Mouse (Mus musculus) c-Kit-positive CD71-positive TER-119-positive erythroid progenitor cells, embryonic 14.5 days (primary cell): ENCODE results near the gene Chd6.

Experiments used
- DNase-seq: peaks from one replicate; pipeline ENCODE4 v3.0.0-alpha.2; 2013; ENCODE audit warnings: low spot score

The Chd6 gene

DNA sequence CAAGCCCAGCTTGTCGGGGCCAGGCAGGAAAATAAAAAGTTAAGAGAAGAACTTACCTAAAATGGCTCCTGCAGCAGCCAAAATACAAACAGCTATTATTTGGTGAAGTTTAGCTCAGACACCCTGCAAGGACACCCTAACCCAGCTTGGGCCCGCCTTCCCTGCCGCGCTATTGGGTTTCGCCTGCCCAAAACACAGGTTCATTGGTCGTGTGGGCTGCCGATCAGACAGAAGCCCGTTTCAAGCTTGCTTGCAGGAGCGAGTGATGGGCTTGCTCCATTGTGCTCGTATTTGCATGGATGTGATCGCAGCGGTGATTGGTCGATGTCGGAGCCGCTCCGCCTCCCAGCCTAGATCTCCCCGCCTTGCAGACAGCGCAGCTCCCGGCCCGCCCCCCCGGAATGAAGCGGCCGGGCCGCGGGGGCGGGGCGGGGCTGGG lies at the start of gene Chd6:
Gene Chd6 (minus strand): TSS at position 143 of the 439 bp plus-strand sequence.
- DNase-seq: peak; percentile 97

DNA sequence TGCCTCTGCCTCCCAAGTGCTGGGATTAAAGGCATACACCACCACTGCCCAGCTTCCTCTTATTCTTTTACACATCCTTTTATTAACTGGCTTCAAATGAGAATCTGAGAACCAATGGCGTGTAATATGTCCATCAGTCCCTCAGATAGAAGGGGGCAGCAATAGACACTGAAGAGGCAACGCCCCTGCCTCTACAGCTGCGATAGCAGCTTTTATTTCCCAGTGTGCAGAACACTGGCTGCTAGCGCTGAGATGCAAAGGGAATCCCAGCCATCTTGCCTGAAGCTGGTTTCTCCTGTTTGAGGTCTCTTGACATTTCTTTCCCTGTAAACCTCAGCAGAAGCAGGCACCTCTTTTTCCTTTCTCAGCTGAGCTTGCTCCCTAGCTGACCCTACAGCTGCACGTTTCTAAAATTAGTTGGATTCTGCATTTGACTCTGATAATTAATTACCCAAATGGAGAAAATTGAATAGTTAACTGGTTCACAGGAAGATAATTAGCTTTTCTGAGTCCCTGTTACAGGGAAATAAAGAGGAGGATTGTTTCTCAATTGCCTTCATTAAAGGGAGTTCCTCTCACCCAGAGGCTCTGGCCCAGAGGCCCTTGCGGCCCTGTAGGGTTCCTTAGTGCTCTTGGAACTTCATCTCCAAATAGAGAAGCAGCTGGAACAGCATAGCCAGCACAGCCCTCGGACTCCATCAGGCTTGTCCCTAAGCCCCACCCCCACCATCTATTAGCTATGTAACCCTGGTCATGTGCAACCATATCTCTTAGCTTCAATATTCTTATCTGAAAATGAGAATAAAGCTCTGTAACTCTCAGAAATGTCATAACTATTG lies 41.3 kb upstream of the Chd6 start:
- no peak for DNase-seq

DNA sequence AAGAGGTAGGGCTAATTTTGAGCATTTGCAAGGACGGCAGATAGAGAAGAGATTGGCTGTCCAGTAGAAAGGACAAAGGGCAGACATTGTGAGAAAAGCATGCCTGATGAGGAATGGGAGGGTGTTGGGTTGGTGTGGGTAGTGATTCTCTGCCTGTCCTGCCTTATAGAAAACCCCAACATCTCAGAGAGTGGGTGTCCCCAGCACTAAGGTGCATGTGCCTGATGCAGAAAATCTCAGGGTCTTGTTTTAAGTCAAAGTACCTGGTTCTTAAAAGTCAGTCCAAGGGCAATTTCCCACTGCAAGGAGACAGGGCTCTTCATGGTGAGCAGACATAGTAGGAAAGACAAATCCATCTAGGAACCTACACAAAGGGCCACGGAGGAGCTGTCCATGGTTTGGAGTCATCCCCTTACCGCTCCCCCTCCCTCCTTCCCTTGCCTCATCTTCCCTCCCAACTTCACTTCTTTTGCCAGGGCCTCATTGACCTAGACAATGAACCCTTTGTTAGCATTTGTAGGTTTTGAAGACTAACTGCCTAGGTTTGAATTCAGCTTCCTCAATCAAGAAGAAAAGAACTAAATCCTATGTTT lies 39.6 kb upstream of the Chd6 start:
- no peak for DNase-seq

DNA sequence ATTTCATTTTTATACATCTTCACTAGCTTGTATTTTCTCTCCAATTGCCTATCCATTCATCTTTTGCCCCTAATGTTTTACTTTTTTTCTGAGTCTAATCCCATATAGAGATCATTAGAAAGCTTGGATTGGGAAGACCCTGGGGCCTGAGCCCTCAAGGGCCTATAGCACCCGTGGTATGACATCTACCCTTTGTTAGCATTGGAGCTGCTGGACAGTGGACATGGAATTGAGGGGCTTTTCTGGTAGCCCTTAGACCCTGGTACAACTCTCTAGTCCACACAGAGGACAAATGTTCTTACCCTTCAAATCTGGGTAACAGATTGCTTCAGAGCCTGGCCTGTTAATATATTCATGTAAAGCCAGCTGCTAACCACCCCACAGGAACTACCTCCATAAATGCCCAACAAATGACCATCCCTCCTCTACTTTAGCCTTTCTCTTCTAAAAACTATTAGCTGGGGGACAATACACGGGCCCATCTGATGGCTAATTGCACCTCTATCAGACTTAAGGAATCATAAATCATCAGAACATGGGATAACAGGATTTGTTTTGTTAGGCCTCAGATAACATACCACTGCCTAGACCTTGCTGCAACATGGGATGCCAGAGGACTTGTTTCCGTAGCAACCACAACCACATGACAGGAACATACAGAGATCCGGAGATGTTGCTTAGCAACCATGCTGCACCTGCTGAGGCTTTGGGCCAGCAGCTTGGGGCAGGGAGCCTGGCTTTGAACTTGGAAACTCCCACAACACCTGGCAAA lies 39.0 kb upstream of the Chd6 start:
- DNase-seq: no peak

DNA sequence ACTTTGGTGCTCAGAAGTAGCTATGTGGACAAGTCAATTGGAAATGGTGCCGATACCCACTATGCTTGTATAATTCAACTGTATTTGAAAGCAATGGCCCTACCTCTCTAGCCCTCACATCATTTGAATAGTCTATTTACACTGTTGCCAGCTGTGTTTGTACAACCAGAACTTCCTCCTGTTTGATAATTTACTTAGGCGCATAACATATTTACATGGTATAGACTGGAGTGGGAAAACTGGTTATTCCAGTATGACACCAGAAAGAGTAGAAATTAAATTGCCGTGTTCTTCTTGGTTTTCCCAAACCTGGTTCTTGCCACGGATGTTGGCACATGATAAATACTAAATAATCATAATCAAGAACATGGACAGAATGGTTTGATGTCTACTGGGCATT lies 35.9 kb upstream of the Chd6 start:
- DNase-seq: no peak

DNA sequence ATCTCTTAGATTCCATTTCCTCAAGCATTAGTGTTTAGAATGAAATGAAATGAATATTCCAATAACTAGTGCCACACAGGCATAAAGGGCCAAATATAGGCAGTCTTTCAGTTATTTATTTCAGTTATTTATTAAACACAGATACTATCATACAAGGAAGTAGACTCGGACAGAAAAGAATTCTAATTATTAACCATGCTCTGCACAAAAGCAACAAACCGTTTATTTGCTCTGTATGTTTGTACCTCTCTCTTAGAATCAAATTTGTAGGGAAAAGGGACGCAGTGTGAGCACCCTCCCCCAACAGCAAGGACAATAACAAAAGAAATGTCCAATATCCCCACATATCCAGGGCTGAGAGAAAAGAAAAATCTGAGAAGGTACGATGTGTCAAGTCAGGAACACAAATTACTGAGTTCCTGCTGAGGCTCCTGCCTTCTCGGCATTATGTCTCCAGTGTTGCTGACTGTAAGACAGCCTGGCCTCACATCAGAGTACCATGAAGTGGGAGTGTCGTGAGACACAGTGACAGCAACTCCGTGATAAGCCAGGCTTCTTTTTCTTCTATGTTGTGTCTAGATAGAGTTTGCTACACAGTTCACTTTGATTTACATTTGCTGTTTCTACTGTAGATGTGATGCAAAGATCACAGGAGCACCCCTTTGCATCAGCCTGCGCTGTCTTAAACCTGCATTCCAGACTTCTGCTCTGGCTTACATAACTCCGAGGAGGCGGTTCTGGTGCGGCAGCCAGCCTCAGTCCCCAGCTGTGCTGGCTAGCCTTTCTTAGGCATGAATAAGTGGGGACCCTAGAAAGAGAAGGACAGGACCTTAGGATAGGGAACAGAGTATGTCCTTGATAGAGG lies 30.0 kb upstream of the Chd6 start:
- no peak for DNase-seq

DNA sequence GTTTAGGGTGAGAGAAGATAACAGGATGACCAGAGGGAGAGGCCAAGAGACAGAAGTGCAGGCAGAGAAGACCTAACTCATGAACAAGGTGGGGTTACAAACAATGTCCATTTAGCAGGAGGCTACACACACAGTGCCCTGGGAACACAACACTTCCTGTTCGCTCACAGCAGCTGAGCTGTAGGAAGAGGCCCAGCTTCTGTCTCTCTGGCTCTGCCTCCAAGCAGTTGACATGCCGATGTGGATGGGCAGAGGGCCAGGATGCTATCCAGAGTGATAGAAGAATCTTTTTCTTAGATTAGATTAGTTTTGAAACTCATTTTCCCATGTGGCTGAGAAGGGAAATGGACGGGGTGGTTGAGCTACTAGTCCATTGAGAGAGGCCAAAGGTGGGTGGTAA lies 28.1 kb upstream of the Chd6 start:
- no peak for DNase-seq

DNA sequence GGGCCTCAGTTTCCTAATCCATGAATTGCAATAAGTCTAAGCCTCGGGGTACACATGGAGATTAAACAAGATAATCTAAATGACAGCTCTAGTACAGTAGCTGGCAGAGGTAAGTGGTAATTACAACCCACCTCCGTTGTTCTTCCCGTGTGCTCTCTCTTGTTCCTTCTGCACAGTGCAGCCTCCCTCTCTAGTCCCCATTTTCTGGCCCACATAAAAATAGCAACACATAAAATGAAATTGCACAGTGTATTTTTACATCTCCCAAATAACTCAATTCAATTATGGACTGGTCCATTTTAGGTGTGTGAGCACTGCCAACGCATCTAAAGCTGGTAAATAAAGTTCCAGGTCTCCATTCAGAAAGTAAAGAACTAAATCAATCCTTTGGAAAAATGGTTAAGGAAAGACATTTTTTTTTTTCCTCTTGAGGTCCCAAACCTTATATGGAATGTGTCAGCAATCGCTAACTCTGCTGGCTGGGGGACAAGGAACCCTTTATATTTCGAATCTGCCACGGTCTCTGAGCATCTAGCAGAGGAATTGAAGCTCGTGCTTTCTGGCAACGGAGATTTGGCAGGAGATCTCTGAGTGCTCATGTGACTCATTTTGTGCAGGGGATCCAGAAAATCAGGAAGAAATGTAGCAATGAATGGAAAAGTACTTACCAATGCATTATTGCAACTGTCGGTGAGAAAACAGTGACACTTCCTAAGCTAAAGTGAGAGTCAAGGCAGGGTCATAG lies 19.7 kb upstream of the Chd6 start:
- no peak for DNase-seq

DNA sequence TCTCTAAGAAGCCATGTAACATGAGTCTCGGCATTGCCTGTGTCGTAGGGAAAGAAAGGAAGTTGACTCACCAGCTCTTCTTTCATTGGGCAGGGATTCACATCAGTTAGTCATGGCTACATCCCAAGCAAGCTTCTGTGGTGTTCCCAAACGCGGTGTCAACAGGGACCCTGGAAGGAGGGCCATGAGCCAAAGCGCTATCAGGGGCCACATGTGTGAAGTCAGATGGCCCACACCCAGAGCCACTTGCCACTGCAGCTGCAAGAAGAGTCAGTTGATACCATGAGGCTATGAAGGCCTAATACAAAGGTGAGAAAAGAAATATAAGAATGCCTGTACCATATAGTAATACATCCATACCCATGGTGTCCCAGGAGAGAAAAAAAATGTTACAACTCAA lies 3.1 kb upstream of the Chd6 start:
- no peak for DNase-seq

DNA sequence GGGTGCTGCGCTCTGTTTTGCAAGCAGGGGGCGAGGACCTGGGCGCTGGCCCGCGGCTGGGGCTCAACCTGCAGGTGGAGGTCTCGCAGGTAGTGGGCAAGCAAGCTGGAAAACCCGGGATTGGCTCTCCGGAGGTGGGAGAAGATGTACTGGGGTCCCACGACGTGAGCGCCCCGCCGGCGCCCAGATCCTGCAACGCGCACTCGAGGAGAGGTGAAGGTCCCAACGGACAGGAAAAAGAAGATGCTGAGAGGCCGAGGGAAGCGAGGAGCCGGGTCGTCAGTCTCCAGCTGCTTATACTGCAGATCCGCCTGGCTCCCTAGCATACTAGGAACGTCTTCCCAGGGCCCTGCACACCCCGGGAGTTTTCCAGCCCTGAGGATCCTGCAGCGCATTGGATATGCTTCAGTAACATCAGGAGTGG lies 535 bp upstream of the Chd6 start:
- no peak for DNase-seq

DNA sequence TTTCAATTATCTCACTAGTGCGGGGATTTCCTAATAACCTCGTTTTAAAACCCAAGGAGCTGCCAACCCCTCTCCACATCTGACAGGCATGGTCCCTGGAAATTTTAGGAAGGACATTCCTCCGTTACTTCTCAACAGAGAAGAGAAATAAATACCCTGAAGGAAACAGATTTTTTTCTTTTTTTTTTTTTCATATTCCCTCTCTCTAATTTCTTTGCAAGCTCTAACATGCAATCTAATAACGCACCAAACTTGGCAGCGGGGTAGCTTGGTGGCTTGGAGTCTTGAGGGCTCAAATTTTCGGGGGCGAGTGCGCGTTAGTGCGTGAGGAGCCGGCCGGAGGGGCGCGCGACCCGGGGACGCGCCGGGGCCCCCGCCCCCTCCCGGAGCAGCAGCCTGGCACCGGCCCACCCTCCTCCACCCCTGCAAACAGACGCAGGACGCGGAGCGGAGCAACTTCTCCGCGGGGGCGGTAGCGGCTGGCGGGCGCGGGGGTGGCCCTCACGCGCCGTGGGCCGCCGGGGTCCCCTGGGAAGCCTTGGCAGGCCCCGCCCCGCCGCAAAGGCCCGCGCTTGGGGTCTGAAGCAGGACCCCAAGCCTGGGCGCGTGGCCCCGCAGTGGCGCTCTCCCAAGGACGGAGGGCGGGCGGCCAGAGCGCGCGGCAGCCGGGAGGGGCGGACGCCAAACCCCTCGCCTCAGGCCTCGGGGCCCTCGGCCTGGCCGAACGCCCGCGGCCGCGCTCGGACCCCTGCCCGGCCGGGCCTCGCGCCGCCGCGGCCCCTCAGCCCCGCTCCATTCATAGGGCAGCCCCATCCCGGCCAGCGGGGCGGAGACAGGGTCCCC lies 569 bp downstream of the Chd6 start:
- DNase-seq: no peak

DNA sequence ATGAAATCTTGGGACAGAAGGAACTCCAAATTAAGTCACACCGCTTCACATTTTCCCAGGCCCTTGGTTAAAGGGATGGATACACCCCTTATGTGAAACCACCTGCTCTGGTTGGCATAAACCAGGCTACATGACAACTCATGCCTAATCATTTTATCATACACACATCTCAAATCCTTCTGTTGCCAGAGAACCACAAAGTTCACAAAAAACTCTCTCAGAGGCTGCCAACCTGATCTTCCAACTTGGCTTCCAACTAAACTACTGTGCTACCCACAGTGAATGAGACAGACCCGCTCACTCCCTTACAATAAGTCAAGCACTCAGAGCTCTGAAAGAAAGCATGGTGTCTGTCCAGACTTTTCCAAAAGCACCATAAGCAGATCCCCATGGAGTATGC lies 1.6 kb downstream of the Chd6 start:
- no peak for DNase-seq

DNA sequence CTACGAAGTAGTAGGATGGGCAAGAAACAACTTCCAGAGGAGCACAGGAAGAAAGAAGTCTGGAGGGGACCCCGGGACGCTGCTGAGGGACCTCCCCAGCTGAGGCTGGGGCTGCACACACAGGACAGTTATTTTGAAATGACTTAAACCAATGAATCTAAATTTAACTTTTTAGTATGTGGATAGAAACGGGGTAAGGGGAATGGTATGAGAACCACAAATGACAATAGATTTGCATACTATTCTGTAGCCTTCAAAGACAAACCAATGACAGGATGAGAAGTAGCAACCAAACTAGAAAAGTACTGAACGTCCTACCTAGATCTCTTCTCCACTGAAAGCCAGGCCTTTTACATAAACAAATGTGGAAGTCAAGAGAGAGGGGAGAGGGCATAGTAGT lies 5.1 kb downstream of the Chd6 start:
- DNase-seq: no peak

DNA sequence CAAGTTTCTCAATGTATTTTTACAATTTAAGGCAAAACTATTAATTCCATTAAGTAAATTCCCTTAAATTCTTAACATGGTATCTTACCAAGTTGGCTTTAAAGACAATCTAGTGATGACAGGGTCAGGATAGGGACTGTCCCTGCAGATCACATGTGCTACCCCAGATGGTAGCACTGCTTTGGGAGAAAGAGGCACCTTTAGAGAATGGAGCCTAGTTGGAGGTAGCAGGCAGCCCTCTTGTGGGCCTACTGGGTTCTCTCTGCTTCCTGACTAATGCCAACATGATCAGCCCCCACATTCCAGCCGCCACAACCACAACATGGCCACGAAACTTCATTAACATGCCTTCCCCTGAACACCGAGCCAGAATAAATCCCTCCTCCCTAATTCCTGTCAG lies 6.8 kb downstream of the Chd6 start:
- DNase-seq: no peak

DNA sequence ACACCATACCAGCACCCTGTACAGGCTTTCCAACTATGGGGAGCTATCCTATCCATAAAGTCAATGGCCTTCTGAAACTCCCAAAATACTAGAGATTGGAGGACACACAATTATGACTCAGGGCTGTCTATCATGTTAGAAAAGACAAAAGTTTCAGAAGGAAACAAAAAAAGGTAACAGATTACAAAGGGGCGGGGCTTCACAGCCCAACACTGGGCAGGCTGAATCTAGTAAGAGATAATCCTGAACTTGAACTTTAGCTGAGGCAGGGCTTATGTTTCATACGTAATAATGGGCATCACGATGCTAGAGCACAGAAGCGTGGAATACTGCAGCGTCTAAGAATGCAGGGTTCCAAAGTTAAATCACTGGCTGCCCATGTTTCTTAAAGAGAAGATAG lies 11.1 kb downstream of the Chd6 start:
- DNase-seq: no peak

DNA sequence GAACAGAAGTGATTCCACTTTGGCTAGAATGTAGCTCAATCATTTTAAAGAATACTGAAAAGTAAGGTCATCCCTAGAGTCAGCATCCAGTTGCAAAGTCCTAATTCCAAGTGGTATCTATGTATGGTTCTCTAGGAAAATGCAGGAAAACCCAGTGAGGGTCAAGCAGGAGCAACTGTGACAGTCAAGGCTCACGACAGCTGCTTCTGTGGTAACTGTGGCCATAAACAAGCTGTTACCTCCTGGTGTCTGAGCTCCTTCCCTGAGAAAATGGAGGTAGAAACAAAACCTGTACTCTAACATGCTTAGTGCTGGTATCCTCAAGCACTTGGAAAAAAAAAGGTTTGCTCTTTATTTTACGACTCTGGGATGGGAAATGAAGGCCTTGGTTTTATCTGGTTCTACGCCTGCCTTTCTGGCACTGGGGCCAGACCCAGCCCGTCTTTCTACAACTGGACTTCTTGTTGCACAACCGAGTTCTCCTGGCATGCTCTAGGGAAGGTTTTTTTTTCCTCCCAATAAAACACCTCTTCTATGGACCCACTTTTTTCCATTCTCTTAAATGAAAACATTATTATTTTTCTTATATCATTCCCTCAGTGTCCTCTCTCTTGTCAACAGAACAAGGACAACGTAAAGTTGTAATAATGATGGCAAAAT lies 18.0 kb downstream of the Chd6 start:
- no peak for DNase-seq

DNA sequence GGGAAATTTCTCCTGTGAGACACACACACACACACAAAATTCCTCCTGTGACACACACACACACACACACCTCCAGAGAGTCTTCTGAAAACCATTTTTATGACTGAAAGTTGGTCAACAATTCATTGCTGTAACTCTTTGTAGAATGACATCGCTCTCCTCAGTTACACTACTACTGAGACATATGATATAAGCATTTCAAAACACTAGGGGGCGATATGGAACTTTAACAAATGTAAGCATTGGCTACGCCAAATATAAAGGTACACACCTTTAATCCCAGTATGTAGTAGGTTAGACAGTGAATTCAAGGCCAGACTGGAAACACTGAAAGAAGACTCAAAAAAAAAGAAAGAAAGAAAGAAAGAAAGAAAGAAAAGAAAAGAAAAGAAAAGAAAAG lies 18.7 kb downstream of the Chd6 start:
- DNase-seq: peak; percentile 58

DNA sequence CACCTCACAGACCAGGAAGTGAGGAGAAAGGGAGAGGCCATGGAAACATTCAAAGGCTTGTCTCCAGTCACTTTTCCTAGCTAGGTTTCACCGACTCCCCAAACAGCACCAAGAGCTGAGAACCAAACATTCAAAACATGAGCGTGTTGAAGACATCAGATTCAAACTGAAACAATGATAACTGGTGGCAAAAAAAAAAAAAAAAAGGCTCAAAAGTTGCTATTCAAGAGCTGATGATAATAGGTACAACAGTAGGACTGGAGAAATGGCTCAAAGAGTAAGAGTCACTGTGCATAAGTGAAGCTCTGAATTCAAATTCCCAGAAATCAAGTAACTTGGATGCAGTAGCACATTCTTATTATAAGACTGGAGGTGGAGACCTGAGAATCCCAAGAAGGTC lies 30.3 kb downstream of the Chd6 start:
- DNase-seq: no peak

DNA sequence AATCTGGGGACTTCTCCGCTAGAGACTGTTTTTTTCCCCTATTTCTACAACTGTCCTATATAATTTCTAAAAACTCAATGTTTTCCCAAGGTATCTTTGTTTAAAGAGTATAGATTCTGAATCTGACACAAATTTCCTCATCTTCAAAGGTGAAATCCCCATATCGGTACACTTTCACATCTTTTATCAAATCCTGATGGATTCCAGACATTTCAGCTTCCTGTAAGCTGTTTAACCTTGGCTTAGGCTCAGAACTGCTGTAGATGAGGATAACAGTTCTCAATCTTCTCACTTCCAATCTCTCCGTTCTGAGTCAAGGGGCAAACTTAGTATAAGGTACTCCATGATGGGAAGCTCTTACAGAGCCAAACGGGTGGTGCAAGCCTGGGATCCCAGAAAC lies 32.6 kb downstream of the Chd6 start:
- no peak for DNase-seq

DNA sequence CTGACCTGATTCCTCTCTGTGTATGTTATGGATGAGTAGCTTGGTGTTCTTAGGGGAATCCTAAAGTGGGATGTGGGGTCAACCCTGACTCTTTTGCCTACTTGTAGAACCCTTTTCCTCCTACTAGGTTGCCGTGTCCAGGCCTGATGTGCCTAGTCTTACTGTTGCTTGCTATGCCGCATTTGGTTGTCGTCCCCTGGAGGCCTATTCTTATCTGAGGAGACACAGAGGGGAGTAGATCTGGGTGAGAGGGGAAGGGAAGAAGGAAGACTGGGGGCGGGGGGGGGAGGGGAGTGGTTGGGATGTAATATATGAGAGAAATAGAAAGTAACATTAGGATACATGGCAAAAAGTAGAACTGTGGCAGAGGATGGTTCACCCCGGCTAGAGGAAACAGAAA lies 33.3 kb downstream of the Chd6 start:
- DNase-seq: peak; percentile 14
